Mouse (Mus musculus) erythroblast, embryonic 14.5 days (primary cell): ENCODE measurements around the gene Akap13.

Source experiments
- GATA1 ChIP-seq: IDR thresholded peaks from 2 replicates; pipeline ENCODE4 v1.6.1; 2012; ENCODE audit warnings: low read length, inconsistent platforms, mixed read lengths
- TAL1 ChIP-seq: IDR thresholded peaks from 3 replicates; pipeline ENCODE4 v1.6.1; 2012; ENCODE audit warnings: low read length, inconsistent platforms, mixed read lengths

- TF ChIP-seq GATA1, result no peak
- TF ChIP-seq TAL1, result no peak
Observed at GRCm38 (mm10) chr7:75568883-75569282, 113.5 kb downstream of the Akap13 start.
